Mouse (Mus musculus) embryonic facial prominence, embryonic 11.5 days (tissue): ENCODE results near the gene Dchs1. TPM values are rescaled to one million over a fixed set of nuclear protein-coding genes. Genes with fewer than 3 reads are reported as not detected.
"Not testable (repeated sequence)": the region's sequence is repeated elsewhere in the genome, so short reads cannot be mapped to it uniquely, and the experiment has no call there.

ENCODE experiments used
- ATAC-seq: fragments of 200-750 bp; cut with Nextera tagmentation; replicated peaks from 2 replicates; pipeline ENCODE4 v1.8.0; 2017; ENCODE audit warnings: low read depth; ENCODE audit not compliant: insufficient number of reproducible peaks, low FRiP score, low TSS enrichment
- DNase-seq: peaks from one replicate; pipeline ENCODE4 v3.0.0-alpha.2; 2015; ENCODE audit warnings: low spot score
- H3K27ac ChIP-seq: fragments of 300-500 bp; sonication (generic); replicated peaks from 2 replicates; pipeline ENCODE4 v1.5.1; 2014; ENCODE audit warnings: mild to moderate bottlenecking, low read depth, low read length, control low read depth
- H3K27me3 ChIP-seq: fragments of 300-500 bp; sonication (generic); 2 replicates; pipeline ENCODE4 v1.6.1; 2014; ENCODE audit warnings: mild to moderate bottlenecking, low read length, moderate library complexity, mixed read lengths; ENCODE audit not compliant: control insufficient read depth, insufficient read depth
- H3K36me3 ChIP-seq: fragments of 300-500 bp; sonication (generic); replicated peaks from 2 replicates; pipeline ENCODE4 v1.6.1; 2014; ENCODE audit warnings: low read depth, mild to moderate bottlenecking, low read length, moderate library complexity, mixed read lengths; ENCODE audit not compliant: control insufficient read depth, insufficient read depth
- H3K4me1 ChIP-seq: fragments of 300-500 bp; sonication (generic); 2 replicates; pipeline ENCODE4 v1.6.1; 2014; ENCODE audit warnings: low read length, mixed read lengths; ENCODE audit not compliant: control insufficient read depth, insufficient read depth
- H3K4me2 ChIP-seq: fragments of 300-500 bp; sonication (generic); 2 replicates; pipeline ENCODE4 v1.6.1; 2014; ENCODE audit warnings: low read depth, mild to moderate bottlenecking, control low read depth, low read length, moderate library complexity
- H3K4me3 ChIP-seq: fragments of 300-500 bp; sonication (generic); 2 replicates; pipeline ENCODE4 v1.5.1; 2014; ENCODE audit warnings: low read depth, low read length, control low read depth
- H3K9ac ChIP-seq: fragments of 300-500 bp; sonication (generic); replicated peaks from 2 replicates; pipeline ENCODE4 v1.6.1; 2014; ENCODE audit warnings: mild to moderate bottlenecking, control low read depth, low read length
- H3K9me3 ChIP-seq: fragments of 300-500 bp; sonication (generic); replicated peaks from 2 replicates; pipeline ENCODE4 v1.6.1; 2016; ENCODE audit warnings: mild to moderate bottlenecking, low read length, inconsistent platforms, mixed read lengths; ENCODE audit not compliant: control insufficient read depth
- WGBS: fragments of 180-500 bp; shearing (Covaris S2); extraction: QIAGEN DNeasy Blood & Tissue Kit; methylation state at CpG from one replicate; pipeline ENCODE4 v1.1.7; 2014; 5-methylcytosine and 5-hydroxymethylcytosine counted together
- polyA plus RNA-seq: library from polyadenylated mRNA; unstranded; fragments of >200 nt; fragmentation: Nextera tagmentation; extraction: Ambion mirVana; gene quantifications from 2 replicates; pipeline ENCODE4 v1.2.1, GENCODE M21; 2014

Gene Dchs1
- polyA plus RNA-seq, 1 experiment from 2014 or later, result 18.5 TPM

DNA sequence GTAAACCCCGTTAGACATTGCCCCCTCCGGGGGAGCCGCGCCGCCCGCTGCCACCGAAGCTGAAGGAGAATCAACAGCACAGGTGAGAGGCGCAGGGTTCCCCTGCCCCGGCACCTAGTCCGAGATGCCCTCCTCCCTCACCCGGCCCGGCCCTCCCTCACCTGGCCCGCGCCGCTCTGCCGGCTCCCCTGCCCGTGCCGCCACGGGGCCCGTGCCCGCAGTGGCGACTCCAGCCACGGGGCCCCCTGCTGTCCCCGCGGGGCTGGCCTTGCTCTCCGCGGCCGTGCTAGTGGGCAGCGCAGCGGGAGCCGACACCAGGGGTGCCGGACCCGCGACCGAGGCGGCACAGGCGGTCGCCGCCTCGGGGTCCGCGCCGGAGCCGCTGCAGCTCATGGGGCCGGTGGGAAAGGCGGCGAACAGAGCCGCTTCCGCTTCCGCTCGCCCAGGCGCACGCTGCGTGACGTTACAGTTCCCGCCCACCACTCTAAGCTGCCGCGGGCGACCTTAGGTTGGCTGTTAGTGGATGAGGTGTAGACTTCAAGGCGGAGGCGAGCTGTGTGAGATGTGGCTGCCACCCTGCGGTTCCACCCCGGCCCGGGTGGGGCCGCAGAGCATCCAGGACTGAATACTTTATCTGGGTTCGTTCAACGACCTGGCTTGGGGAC, 43.4 kb downstream of the Dchs1 start, which contains the start of gene Taf10:
Gene Taf10, minus strand, starts transcription at position 436 of the 665 bp plus-strand sequence.
- WGBS, result 0% methylated on average over 58 of the region's 67 CpGs
- ATAC-seq (peak; percentile 97), DNase-seq (peak; percentile 94)
- no peaks in the 10 kb centered on the region for H3K27me3 ChIP-seq
- peaks cover 3% of the 10 kb centered on the region; the same call in 1 of the 2 replicates for H3K36me3 ChIP-seq
- peak within 1 kb of the TSS; percentile 95 for H3K4me3 ChIP-seq
- peak within 1 kb of the TSS; percentile 82 for H3K9ac ChIP-seq
- H3K4me1 ChIP-seq, result no peaks in the 10 kb centered on the region
- H3K27ac ChIP-seq, result 0 out of 2 replicates have a peak within 1 kb of the TSS, but pooled peaks have one; percentile 16
- H3K4me2 ChIP-seq, result peak within 1 kb of the TSS; percentile 86
- no peaks in the 10 kb centered on the region for H3K9me3 ChIP-seq

DNA sequence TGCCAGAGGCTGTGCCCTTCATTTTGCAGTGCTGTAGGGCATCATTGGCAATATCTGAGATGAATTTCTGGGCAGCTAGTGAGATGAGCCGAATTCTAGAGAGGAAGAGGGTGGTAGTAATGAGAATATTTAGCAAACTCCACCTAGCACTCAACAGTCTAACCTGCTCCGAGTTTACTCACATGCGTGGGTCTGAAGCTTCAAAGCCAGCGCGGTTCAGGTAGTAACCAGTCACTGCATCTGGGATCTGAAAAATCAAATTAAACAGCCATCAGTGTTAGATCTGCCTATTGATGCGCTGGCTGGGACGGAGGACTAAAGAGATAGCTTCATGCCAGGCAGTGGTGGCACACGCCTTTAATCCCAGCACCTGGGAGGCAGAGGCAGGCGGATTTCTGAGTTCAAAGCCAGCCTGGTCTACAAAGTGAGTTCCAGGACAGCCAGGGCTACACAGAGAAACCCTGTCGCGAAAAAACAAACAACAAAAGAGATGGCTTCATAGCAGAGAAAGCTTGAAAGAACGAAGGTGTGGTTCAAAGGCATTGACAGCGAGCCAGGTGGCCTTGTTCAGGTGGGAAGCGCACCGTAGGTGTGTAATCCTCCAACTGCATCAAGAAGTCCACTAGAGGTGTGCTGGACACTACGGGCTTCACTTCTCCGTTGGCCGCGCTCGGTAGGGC, 44.1 kb downstream of the Dchs1 start:
- not testable (repeated sequence) for H3K27me3 ChIP-seq, DNase-seq, H3K36me3 ChIP-seq, H3K9me3 ChIP-seq, H3K4me1 ChIP-seq, H3K27ac ChIP-seq
- peak overlapping the region; percentile 82 for H3K9ac ChIP-seq
- H3K4me3 ChIP-seq, result peak overlapping the region; percentile 95
- peak overlapping the region; percentile 86 for H3K4me2 ChIP-seq
- WGBS, result 33% methylated on average over 20 of the region's 20 CpGs
- ATAC-seq, result 0 out of 2 replicates have a peak, but pooled peaks have one; percentile 0

- 82% methylated on average over 7 of the region's 7 CpGs for WGBS
- not testable (repeated sequence) for H3K27ac ChIP-seq, DNase-seq, ATAC-seq, H3K27me3 ChIP-seq, H3K36me3 ChIP-seq, H3K9ac ChIP-seq, H3K4me1 ChIP-seq, H3K4me3 ChIP-seq, H3K9me3 ChIP-seq, H3K4me2 ChIP-seq
Measured at GRCm38 (mm10) chr7:105742539-105743215, 44.8 kb downstream of the Dchs1 start.

DNA sequence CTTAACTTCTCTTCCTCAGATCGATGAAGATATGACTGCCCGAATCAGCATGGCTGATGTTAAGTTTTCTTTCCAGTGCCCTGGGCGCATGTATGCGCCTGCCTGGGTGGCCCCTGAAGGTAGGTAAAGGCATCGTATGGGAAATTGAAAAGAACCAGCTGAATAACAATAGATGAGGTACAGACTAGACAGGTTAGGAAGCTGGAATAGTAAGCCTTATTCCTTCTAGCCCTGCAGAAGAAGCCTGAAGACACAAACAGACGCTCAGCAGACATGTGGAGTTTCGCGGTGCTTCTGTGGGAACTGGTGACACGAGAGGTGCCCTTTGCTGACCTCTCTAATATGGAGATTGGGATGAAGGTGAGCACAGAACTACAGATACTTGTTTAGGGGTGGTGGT, 45.5 kb downstream of the Dchs1 start:
- Histone ChIP-seq H3K4me3 (no peak overlapping the region), H3K27ac (no peak overlapping the region), H3K9ac (no peak overlapping the region), H3K9me3 (no peaks in the 10 kb centered on the region), H3K4me2 (no peak overlapping the region), H3K27me3 (no peaks in the 10 kb centered on the region), H3K36me3 (peaks cover 3% of the 10 kb centered on the region; the same call in 1 of the 2 replicates), H3K4me1 (no peaks in the 10 kb centered on the region)
- no peak for ATAC-seq
- no peak for DNase-seq
- 89% methylated on average over 9 of the region's 9 CpGs for WGBS

GRCm38 (mm10) chr7:105740851-105741250, 46.6 kb downstream of the Dchs1 start:
- H3K36me3 ChIP-seq, result peaks cover 3% of the 10 kb centered on the region; the same call in 1 of the 2 replicates
- ATAC-seq, result no peak

DNA sequence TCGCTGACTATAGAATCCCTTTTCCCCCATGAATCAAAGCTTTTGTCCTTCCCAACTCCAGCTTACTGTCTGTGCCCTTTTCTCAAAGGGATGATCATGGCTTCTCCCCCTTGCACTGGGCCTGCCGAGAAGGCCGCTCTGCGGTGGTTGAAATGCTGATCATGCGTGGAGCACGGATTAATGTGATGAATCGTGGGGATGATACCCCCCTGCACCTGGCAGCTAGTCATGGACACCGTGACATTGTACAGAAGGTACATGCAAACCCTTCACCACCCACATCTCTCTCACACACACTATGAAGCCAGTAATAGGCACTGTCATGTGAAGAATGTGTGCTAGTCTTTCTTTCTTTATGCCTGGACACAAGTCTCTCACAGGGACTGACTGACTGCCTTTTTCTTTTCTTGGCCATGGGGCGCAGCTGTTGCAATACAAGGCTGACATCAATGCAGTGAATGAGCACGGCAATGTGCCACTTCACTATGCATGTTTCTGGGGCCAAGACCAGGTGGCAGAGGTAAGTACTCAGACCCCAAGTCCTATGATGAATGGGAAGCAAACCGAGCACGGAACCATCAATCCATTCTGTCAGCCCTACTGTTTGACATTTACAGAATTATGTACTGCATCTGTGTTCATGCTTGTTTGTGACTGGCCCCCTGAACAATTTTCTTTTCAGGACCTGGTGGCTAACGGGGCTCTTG, 47.2 kb downstream of the Dchs1 start:
- WGBS, result 89% methylated on average over 13 of the region's 13 CpGs

More at GRCm38 (mm10) chr7:105740851-105741250, 46.6 kb downstream of the Dchs1 start:
- no peak for DNase-seq
- Histone ChIP-seq H3K4me2 (no peak overlapping the region), H3K27me3 (no peaks in the 10 kb centered on the region), H3K27ac (no peak overlapping the region), H3K4me3 (no peak overlapping the region), H3K9ac (no peak overlapping the region), H3K9me3 (no peaks in the 10 kb centered on the region), H3K4me1 (no peaks in the 10 kb centered on the region)
- 88% methylated on average over 6 of the region's 6 CpGs for WGBS

GRCm38 (mm10) chr7:105738948-105739347, 48.5 kb downstream of the Dchs1 start:
- H3K27me3 ChIP-seq, result no peaks in the 10 kb centered on the region
- no peak overlapping the region; the same call in 1 of the 2 replicates for H3K27ac ChIP-seq
- peaks cover 7% of the 10 kb centered on the region for H3K36me3 ChIP-seq
- no peak overlapping the region for H3K4me2 ChIP-seq
- H3K4me1 ChIP-seq, result no peaks in the 10 kb centered on the region
- no peaks in the 10 kb centered on the region for H3K9me3 ChIP-seq
- no peak overlapping the region for H3K9ac ChIP-seq
- no peak overlapping the region for H3K4me3 ChIP-seq
- 22% methylated on average over 3 of the region's 3 CpGs for WGBS
- DNase-seq (peak; percentile 77), ATAC-seq (no peak)

More for the DNA sequence above, 47.2 kb downstream of the Dchs1 start:
- Histone ChIP-seq H3K4me1 (no peaks in the 10 kb centered on the region), H3K9me3 (no peaks in the 10 kb centered on the region), H3K4me3 (no peak overlapping the region), H3K4me2 (no peak overlapping the region), H3K9ac (no peak overlapping the region), H3K36me3 (peaks cover 3% of the 10 kb centered on the region; the same call in 1 of the 2 replicates), H3K27ac (no peak overlapping the region), H3K27me3 (no peaks in the 10 kb centered on the region)
- DNase-seq (no peak), ATAC-seq (no peak)
